Mouse (Mus musculus) heart, postnatal 0 days (tissue): ENCODE results near the gene Cdc42bpb.

Experiments
- CTCF ChIP-seq: IDR thresholded peaks from 2 replicates; pipeline ENCODE4 v1.5.1; 2016; ENCODE audit warnings: antibody characterized with exemption, control low read depth, low read depth
- EP300 ChIP-seq: IDR thresholded peaks from 2 replicates; pipeline ENCODE4 v1.6.1; 2016; ENCODE audit warnings: antibody characterized with exemption, low read depth

GRCm38 (mm10) chr12:111283573-111283972 lies 93.9 kb downstream of the Cdc42bpb start:
- TF ChIP-seq CTCF (no peak), EP300 (no peak)
